Mouse (Mus musculus) limb, embryonic 14.5 days (tissue): ENCODE results near the gene Kdm4a. TPM values are rescaled to one million over a fixed set of nuclear protein-coding genes. Genes with fewer than 3 reads are reported as not detected.

Source experiments
- ATAC-seq: fragments of 200-750 bp; cut with Nextera tagmentation; 2 replicates; pipeline ENCODE4 v1.8.0; 2017; ENCODE audit warnings: low read depth, moderate number of reproducible peaks, moderate TSS enrichment; ENCODE audit not compliant: low FRiP score
- DNase-seq: peaks from one replicate; pipeline ENCODE4 v3.0.0-alpha.2; 2015; ENCODE audit warnings: low spot score
- H3K27ac ChIP-seq: fragments of 300-500 bp; sonication (generic); replicated peaks from 2 replicates; pipeline ENCODE4 v1.5.1; 2014; ENCODE audit warnings: low read depth, mild to moderate bottlenecking, low read length, moderate library complexity, mixed read lengths
- H3K27me3 ChIP-seq: fragments of 300-500 bp; sonication (generic); 2 replicates; pipeline ENCODE4 v1.6.1; 2014; ENCODE audit warnings: low read length, mixed read lengths; ENCODE audit not compliant: control insufficient read depth, insufficient read depth
- H3K36me3 ChIP-seq: fragments of 300-500 bp; sonication (generic); 2 replicates; pipeline ENCODE4 v1.6.1; 2014; ENCODE audit warnings: mild to moderate bottlenecking, low read length, moderate library complexity, mixed read lengths; ENCODE audit not compliant: control insufficient read depth, insufficient read depth
- H3K4me1 ChIP-seq: fragments of 300-500 bp; sonication (generic); 2 replicates; pipeline ENCODE4 v1.6.1; 2014; ENCODE audit warnings: antibody characterized with exemption, low read length, mixed read lengths; ENCODE audit not compliant: control insufficient read depth, insufficient read depth
- H3K4me2 ChIP-seq: fragments of 300-500 bp; sonication (generic); replicated peaks from 2 replicates; pipeline ENCODE4 v1.6.1; 2014; ENCODE audit warnings: low read depth, mild to moderate bottlenecking, low read length, moderate library complexity; ENCODE audit not compliant: severe bottlenecking
- H3K4me3 ChIP-seq: fragments of 300-500 bp; sonication (generic); replicated peaks from 2 replicates; pipeline ENCODE4 v1.5.1; 2014; ENCODE audit warnings: low read length
- H3K9ac ChIP-seq: fragments of 300-500 bp; sonication (generic); 2 replicates; pipeline ENCODE4 v1.6.1; 2014; ENCODE audit warnings: mild to moderate bottlenecking, low read depth, low read length, moderate library complexity; ENCODE audit not compliant: severe bottlenecking
- H3K9me3 ChIP-seq: fragments of 300-500 bp; sonication (generic); 2 replicates; pipeline ENCODE4 v1.6.1; 2016; ENCODE audit warnings: low read length; ENCODE audit not compliant: control insufficient read depth
- POLR2A ChIP-seq: fragments of 200-500 bp; IDR thresholded peaks from 2 replicates; pipeline ENCODE4 v1.8.0; 2012; ENCODE audit warnings: inconsistent platforms, mild to moderate bottlenecking, moderate library complexity, borderline replicate concordance; ENCODE audit not compliant: insufficient read depth, insufficient read length; ENCODE audit errors: extremely low read depth
- WGBS: fragments of 180-500 bp; shearing (Covaris S2); extraction: QIAGEN DNeasy Blood & Tissue Kit; methylation state at CpG from one replicate; pipeline ENCODE4 v1.1.7; 2014; 5-methylcytosine and 5-hydroxymethylcytosine counted together
- polyA plus RNA-seq, 2 experiments: library from polyadenylated mRNA; depleted of rRNA in 1 of 2; stranded (reverse) in 1 of 2; unstranded in 1 of 2; fragments of >200 nt; fragmentation: Nextera tagmentation in 1 of 2; extraction: Ambion mirVana in 1 of 2; gene quantifications; 2 replicates each; pipeline versions ENCODE4 v1.2.1 to v1.2.3; 2012 to 2014

Gene Kdm4a
- polyA plus RNA-seq, 2 experiments: 42.1 to 89.2 TPM

DNA sequence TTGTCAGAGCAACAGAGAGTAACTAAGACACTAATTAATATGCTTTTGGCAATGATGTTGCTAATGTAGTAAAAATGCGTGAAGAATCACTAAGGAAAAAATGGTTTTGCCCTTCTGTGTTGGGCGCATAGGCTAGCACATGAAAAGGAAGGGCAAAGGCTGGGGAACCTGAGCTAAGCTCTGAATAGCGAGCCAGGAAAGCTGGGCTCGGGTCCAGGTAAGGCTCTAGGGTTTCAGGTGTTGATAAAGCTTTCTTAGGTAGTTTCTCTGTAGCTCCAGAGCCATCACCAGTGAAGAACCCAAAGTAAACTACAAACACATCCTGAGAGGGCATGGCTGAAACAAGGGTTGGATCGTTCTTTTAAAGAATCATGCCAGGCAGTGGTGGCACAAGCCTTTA, 38.3 kb downstream of the Kdm4a start:
- ATAC-seq (no peak), DNase-seq (no peak)
- H3K4me3 ChIP-seq: no peak overlapping the region
- no peak overlapping the region for H3K27ac ChIP-seq
- H3K4me2 ChIP-seq: no peak overlapping the region
- no peaks in the 10 kb centered on the region for H3K4me1 ChIP-seq
- no peak for TF ChIP-seq POLR2A
- no peak overlapping the region for H3K9ac ChIP-seq
- H3K27me3 ChIP-seq: no peaks in the 10 kb centered on the region
- WGBS: 92% methylated on average over 5 of the region's 5 CpGs
- no peaks in the 10 kb centered on the region for H3K9me3 ChIP-seq
- peaks cover 98% of the 10 kb centered on the region for H3K36me3 ChIP-seq

DNA sequence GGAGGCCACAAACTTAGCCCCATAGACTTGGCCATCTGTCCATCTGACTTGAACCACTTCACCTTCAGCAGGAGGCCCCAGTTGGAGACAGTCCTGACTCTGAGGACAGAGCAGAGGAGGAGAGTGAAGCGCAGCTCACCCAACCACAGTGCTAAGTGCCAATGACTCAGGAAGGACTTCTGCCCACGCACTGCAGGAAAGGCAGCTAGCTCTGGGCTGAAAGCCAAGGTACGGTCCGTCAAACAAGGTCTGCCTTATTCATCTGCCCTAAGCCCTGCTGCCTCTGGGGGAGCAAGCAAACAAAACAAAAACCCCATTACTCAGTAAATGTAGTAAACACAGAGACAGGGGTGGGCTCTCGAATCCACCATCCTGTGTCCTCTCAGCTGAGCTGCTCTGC, 41.0 kb downstream of the Kdm4a start:
- peaks cover 79% of the 10 kb centered on the region for H3K36me3 ChIP-seq
- WGBS: 76% methylated on average over 5 of the region's 5 CpGs
- H3K4me1 ChIP-seq: peaks cover 3% of the 10 kb centered on the region

DNA sequence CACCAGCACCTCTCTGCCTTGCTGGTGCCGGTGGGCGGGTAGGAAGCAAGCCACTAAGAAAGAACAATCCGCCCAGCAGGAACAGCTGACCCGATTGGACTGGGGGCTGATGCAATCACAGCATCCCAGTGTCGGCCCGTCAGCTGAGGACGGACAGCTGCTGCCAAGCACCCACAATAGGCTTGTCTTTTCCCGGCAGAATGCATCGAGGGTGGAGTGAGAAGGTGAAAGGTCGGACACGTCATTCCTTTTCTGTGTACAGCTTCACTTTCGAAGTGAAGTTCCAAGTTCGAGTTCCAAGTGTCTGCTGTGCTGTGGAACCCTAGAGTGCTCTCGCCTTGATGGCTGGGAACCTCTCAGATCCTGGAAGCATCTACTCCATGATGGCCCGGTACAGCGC, 42.0 kb downstream of the Kdm4a start:
- H3K36me3 ChIP-seq: peaks cover 69% of the 10 kb centered on the region
- H3K27ac ChIP-seq: no peak overlapping the region
- H3K4me2 ChIP-seq: no peak overlapping the region
- peaks cover 6% of the 10 kb centered on the region for H3K4me1 ChIP-seq
- no peak overlapping the region for H3K9ac ChIP-seq
- no peaks in the 10 kb centered on the region for H3K27me3 ChIP-seq
- no peak for ATAC-seq
- no peak overlapping the region for H3K4me3 ChIP-seq
- WGBS: 88% methylated on average over 16 of the region's 16 CpGs
- no peaks in the 10 kb centered on the region for H3K9me3 ChIP-seq
- DNase-seq: no peak
- TF ChIP-seq POLR2A: no peak

More for the DNA sequence above, 41.0 kb downstream of the Kdm4a start:
- TF ChIP-seq POLR2A: no peak
- DNase-seq: no peak
- Histone ChIP-seq H3K27ac (no peak overlapping the region), H3K4me3 (no peak overlapping the region), H3K27me3 (no peaks in the 10 kb centered on the region), H3K9me3 (no peaks in the 10 kb centered on the region), H3K4me2 (no peak overlapping the region), H3K9ac (no peak overlapping the region)
- no peak for ATAC-seq

DNA sequence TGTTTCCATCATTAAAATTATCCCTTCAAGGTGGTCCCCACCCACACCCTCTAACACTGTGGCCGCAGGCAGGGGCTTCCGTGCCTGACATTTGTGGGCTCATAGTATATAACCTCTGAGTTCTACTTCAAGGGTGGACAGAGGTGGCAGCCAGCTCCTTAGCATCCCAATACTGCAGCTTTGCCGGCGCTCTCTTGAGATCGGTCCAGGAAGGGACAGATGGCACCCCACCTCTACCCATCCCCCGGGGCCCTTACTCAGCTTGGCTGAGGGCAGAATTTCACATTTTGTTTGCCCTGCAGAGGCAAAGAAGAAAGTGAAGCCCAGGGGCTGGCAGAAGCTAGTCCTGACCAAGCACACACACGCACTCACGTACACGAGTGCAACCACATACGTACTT, 42.5 kb downstream of the Kdm4a start:
- no peak overlapping the region for H3K4me3 ChIP-seq
- H3K27me3 ChIP-seq: no peaks in the 10 kb centered on the region
- no peak for TF ChIP-seq POLR2A
- no peak overlapping the region for H3K4me2 ChIP-seq
- no peak overlapping the region for H3K9ac ChIP-seq
- H3K36me3 ChIP-seq: peaks cover 63% of the 10 kb centered on the region
- ATAC-seq: no peak
- H3K9me3 ChIP-seq: no peaks in the 10 kb centered on the region
- H3K4me1 ChIP-seq: peaks cover 6% of the 10 kb centered on the region
- DNase-seq: no peak
- 91% methylated on average over 10 of the region's 10 CpGs for WGBS
- H3K27ac ChIP-seq: no peak overlapping the region

DNA sequence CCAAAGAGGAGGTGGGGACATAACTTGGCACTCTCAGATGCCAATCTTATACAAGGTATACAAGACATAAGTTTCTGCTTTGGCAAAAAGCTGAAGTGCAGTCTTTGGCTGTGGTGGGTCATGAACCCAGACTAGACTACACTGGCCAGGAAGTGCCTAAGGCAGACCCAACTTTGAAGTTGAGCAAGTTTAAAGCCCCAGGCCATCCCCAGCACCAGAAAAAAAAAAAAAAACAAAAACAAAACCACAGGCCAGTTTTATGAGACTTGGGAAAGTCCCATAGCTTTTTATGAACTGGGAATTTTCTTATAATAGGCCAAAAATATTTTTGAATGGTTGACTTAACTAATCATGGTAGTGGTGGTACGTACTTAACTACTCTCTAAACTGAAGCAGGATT, 44.4 kb downstream of the Kdm4a start:
- DNase-seq (no peak), ATAC-seq (no peak)
- peak overlapping the region; percentile 56; the same call in 1 of the 2 replicates for H3K27ac ChIP-seq
- H3K4me3 ChIP-seq: peak overlapping the region; percentile 93
- peaks cover 44% of the 10 kb centered on the region for H3K36me3 ChIP-seq
- no peaks in the 10 kb centered on the region for H3K27me3 ChIP-seq
- peaks cover 6% of the 10 kb centered on the region for H3K4me1 ChIP-seq
- H3K9ac ChIP-seq: peak overlapping the region; percentile 88; the same call in 1 of the 2 replicates
- peak overlapping the region; percentile 76 for H3K4me2 ChIP-seq
- no peaks in the 10 kb centered on the region for H3K9me3 ChIP-seq
- WGBS: 80% methylated on average over 1 of the region's 1 CpGs
- TF ChIP-seq POLR2A: no peak

DNA sequence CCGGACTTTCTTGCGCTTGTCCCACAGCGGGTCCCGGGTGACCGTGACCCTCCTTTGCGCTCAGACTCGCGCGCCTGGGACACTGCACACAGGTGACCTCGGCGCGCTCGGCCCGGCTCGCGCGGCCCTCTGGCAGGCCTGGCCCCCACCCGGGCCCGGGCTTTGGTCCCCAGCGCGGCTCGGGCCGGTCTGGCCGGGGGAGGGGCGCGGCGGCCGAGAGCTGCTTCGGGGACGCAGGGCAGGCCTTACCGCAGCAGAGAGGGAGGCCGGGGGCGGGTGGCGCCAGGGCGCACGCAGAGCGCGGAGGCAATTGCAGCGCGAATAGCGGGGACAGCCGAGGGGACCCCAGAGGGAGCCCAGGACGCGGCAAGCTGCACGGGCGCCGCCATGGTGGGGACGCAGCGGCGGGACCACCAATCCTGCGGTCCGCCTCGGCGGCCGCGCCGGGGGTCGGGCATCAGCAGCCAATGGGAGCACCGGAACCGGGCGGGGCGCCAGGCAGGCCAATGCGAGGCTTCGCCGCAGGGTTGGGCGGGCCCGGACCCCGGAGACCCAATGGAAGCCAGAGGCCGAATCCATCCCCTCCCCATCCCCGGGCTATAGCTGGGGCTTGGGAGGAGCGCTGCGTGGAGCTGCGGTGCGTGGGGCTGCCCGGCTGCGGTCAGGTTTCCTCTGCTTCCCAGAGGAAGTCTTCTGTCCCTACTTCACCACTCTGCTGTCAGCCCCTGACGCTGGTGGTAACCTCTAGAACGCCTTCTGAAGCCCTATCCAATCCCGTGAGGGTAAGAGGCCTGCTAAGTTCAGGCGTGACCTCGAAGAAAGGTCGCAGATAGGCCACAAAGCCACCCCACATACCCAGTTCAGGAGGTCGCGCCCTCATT, 45.1 kb downstream of the Kdm4a start, which contains the start of gene St3gal3:
Gene St3gal3 (minus strand): TSS at position 430 of the 881 bp plus-strand sequence.
- H3K27me3 ChIP-seq: no peaks in the 10 kb centered on the region
- peak within 1 kb of the TSS; percentile 88 for H3K9ac ChIP-seq
- peaks cover 37% of the 10 kb centered on the region for H3K36me3 ChIP-seq
- peaks cover 6% of the 10 kb centered on the region for H3K4me1 ChIP-seq
- peak; percentile 97 for DNase-seq
- 0 out of 2 replicates have a peak, but pooled peaks have one; percentile 24 for TF ChIP-seq POLR2A
- WGBS: under 1% methylated on average over 61 of the region's 84 CpGs
- no peaks in the 10 kb centered on the region for H3K9me3 ChIP-seq
- peak within 1 kb of the TSS; percentile 93 for H3K4me3 ChIP-seq
- H3K4me2 ChIP-seq: peak within 1 kb of the TSS; percentile 76
- peak within 1 kb of the TSS; percentile 76 for H3K27ac ChIP-seq
- peak; percentile 99 for ATAC-seq
